Mouse (Mus musculus) bone marrow macrophage, adult 2 months (primary cell): Measurements from ENCODE around the gene Gm12216.

Experiments used
- CTCF ChIP-seq: IDR thresholded peaks from 2 replicates; pipeline ENCODE4 v1.5.1; 2012; ENCODE audit warnings: low read depth, mild to moderate bottlenecking, low read length, moderate library complexity
- POLR2A ChIP-seq: IDR thresholded peaks from 2 replicates; pipeline ENCODE4 v1.6.1; 2012; ENCODE audit warnings: mild to moderate bottlenecking, low read depth, low read length, borderline replicate concordance

DNA sequence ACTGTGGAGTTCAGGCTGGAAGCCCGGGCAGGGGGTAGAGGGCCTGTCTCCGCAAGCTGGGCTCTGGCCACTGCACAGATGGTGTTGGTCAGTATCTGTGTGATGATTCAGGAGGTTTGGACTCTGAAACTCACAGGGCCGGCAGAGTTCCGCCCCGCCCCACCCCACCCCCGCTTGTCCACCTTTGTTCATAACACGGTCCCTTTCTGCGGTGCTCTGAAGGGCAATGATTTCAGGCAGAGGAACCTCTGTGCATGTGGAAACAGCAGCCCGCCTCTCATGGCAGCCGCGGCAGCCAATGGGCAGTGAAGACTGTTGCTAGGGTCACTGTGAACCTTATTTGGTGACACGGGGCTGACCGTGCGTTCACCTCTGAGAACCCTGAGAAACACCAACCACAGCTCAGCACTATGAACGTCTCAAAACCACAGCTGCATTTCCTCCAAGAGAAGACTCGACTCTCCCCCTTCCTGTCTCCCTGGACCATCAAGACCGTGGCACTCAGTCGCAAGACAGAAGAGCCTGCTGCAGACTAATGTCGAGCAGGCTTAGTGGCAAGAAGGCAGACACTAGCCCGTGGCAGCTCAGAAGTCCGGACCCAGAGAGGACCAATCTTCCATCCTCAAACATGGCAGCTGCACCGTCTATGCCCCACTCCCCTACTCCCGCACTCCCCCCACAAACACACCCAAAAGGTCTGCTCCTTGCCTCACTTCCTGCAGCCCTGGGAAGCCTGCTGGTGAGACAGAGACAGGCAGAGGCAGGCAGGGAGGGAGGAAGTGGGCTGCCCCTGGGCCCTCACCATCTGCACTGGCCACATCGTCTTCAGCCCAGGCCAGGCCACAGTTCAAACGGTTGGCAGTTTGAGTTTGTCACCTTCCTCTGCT lies 64.1 kb downstream of the Gm12216 start:
- TF ChIP-seq CTCF (no peak), POLR2A (no peak)
